21 mouse cellular contexts compared by ENCODE assay signal in the genomic region with DNA sequence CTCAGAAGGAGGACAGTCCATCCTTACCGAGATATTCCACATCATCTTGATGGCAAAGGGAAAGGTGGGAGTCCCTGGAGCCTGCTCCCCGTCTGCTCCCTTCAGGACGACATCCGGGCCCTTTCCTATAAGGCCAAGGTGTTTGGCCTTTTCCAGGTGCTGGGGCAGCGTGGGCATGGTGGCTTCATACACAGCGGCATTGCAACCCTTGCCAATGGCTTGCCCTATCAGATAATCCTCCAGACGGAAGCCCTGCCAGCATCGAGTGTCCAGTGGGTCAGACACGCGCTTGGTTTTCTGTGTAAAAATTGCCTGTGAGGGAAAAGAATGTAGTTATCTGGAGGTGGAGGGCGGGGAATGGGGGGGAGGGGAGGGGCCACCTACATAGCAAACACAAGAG. TPM values are rescaled to one million over a fixed set of nuclear protein-coding genes. Genes with fewer than 3 reads are reported as not detected.
DNase-seq lines count a peak whose midpoint lies in the region; ATAC-seq and TF ChIP-seq lines count a peak whose summit lies in the region.
"Had no signal": no experiment of that assay in that cellular context is flagged by ENCODE, and none has a peak within 500 bp of the region (broad histone marks: within the 10 kb centered on the region; RNA-seq: fewer than 3 reads in every experiment).

No protein-coding gene starts in this region.

- 70% methylated on average over 11 of the region's 11 CpGs for WGBS in intestine, embryonic 15.5 days
- 63% methylated on average over 11 of the region's 11 CpGs for WGBS in intestine, postnatal 0 days
- 85% methylated on average over 11 of the region's 11 CpGs for WGBS in midbrain, embryonic 10.5 days

- no peak for TF ChIP-seq CTCF in intestine, postnatal 0 days (IDR thresholded peaks at IDR 0.05; ENCODE audit: low read depth)

- no peak overlapping the region for H3K27ac ChIP-seq in intestine, embryonic 15.5 days
- no peak overlapping the region for H3K27ac ChIP-seq in intestine, postnatal 0 days (ENCODE audit: low read depth, low read length)
- H3K27ac ChIP-seq in midbrain, embryonic 10.5 days (replicated peaks) = no peak overlapping the region
- H3K27ac ChIP-seq: forebrain, embryonic 13.5 days; hindbrain, embryonic 12.5 days had no signal

- DNase-seq in heart, adult 11 months = peak; percentile 89
- no peak for DNase-seq in heart, adult 8-10 months (ENCODE audit: low spot score)
- DNase-seq in testis, postnatal 10 days (ENCODE audit: low spot score) = peak; percentile 41
- no peak for DNase-seq in testis, postnatal 14 days (ENCODE audit: low spot score)
- DNase-seq in midbrain, embryonic 10.5 days (ENCODE audit: low spot score) = no peak
- DNase-seq: adrenal gland, postnatal 14 days; cerebellum, adult 11-12 months; cerebellum, adult 9-10 months; cerebellum, postnatal 25 days; forebrain, postnatal 0 days; gastrocnemius, postnatal 36 days; heart, postnatal 36 days had no signal

- H3K9me3 ChIP-seq in intestine, embryonic 15.5 days = no peaks in the 10 kb centered on the region
- no peaks in the 10 kb centered on the region for H3K9me3 ChIP-seq in intestine, postnatal 0 days (ENCODE audit: control insufficient read depth)
- no peaks in the 10 kb centered on the region for H3K9me3 ChIP-seq in midbrain, embryonic 10.5 days (replicated peaks)
- H3K9me3 ChIP-seq: forebrain, embryonic 13.5 days had no signal

- peaks cover 5% of the 10 kb centered on the region; the same call in 1 of the 2 replicates for H3K36me3 ChIP-seq in intestine, embryonic 15.5 days
- H3K36me3 ChIP-seq in intestine, postnatal 0 days (ENCODE audit: control insufficient read depth, insufficient read depth) = peaks cover 24% of the 10 kb centered on the region
- H3K36me3 ChIP-seq in midbrain, embryonic 10.5 days = peaks cover 22% of the 10 kb centered on the region

- peak overlapping the region; percentile 17; the same call in 1 of the 2 replicates for H3K9ac ChIP-seq in intestine, embryonic 15.5 days
- H3K9ac ChIP-seq in intestine, postnatal 0 days (ENCODE audit: low read depth, low read length) = no peak overlapping the region
- H3K9ac ChIP-seq: forebrain, embryonic 13.5 days; forebrain, postnatal 0 days; hindbrain, embryonic 12.5 days had no signal

- peaks cover 10% of the 10 kb centered on the region; the same call in 1 of the 2 replicates for H3K4me1 ChIP-seq in intestine, embryonic 15.5 days (replicated peaks)
- H3K4me1 ChIP-seq in intestine, postnatal 0 days (replicated peaks; ENCODE audit: control insufficient read depth, insufficient read depth, low read length) = no peaks in the 10 kb centered on the region
- H3K4me1 ChIP-seq in midbrain, embryonic 10.5 days = peaks cover 39% of the 10 kb centered on the region

- H3K4me3 ChIP-seq in intestine, embryonic 15.5 days (replicated peaks) = no peak overlapping the region
- no peak overlapping the region for H3K4me3 ChIP-seq in intestine, postnatal 0 days (ENCODE audit: low read depth, low read length)
- H3K4me3 ChIP-seq in midbrain, embryonic 10.5 days = no peak overlapping the region
- H3K4me3 ChIP-seq: forebrain, embryonic 13.5 days; hindbrain, embryonic 12.5 days had no signal

- ATAC-seq in intestine, embryonic 15.5 days = no peak
- ATAC-seq in intestine, postnatal 0 days = no peak
- ATAC-seq: activated CD4-positive, CD25-positive, alpha-beta regulatory T cell, adult 4 months; forebrain, embryonic 13.5 days; forebrain, postnatal 0 days; hindbrain, embryonic 16.5 days; inflammation-experienced regulatory T-cells, adult 6 months; Patski had no signal

- H3K4me2 ChIP-seq in intestine, embryonic 15.5 days (replicated peaks) = no peak overlapping the region
- H3K4me2 ChIP-seq in intestine, postnatal 0 days (replicated peaks; ENCODE audit: low read depth) = no peak overlapping the region
- H3K4me2 ChIP-seq: forebrain, embryonic 13.5 days; hindbrain, embryonic 12.5 days had no signal

- no peaks in the 10 kb centered on the region for H3K27me3 ChIP-seq in intestine, embryonic 15.5 days (replicated peaks)
- no peaks in the 10 kb centered on the region for H3K27me3 ChIP-seq in intestine, postnatal 0 days (replicated peaks; ENCODE audit: control insufficient read depth, insufficient read depth, low read length)
- H3K27me3 ChIP-seq in midbrain, embryonic 10.5 days (ENCODE audit: low read depth, poor library complexity, severe bottlenecking) = peaks cover 7% of the 10 kb centered on the region; the same call in 1 of the 2 replicates
- H3K27me3 ChIP-seq: forebrain, embryonic 13.5 days; Patski had no signal

RNA-seq across cellular contexts. Expression of gene Pink1, which starts 5.4 kb away (rescaled TPM):
- 100 to 1,000 TPM; 791 to 970 (median 864) TPM for total RNA-seq in heart, adult 8-10 months (2022)
- polyA plus RNA-seq in intestine, embryonic 15.5 days (2015; fragmentation: Nextera tagmentation; extraction: Ambion mirVana) = 35.9 and 36.1 TPM in 2 replicates
- polyA plus RNA-seq in intestine, postnatal 0 days (2015; fragmentation: Nextera tagmentation; extraction: Ambion mirVana) = 65.8 and 71.7 TPM in 2 replicates
- polyA plus RNA-seq in midbrain, embryonic 10.5 days (2016; fragmentation: Nextera tagmentation; extraction: Ambion mirVana) = 30.5 and 41.3 TPM in 2 replicates

RNA-seq across cellular contexts. Expression of gene Ddost, which starts 16.2 kb away (rescaled TPM):
- total RNA-seq in heart, adult 8-10 months (2022) = 10 to 100 TPM; 63.3 to 65.5 (median 64.3) TPM
- 379 and 414 TPM in 2 replicates for polyA plus RNA-seq in intestine, embryonic 15.5 days (2015; fragmentation: Nextera tagmentation; extraction: Ambion mirVana)
- 177 and 178 TPM in 2 replicates for polyA plus RNA-seq in intestine, postnatal 0 days (2015; fragmentation: Nextera tagmentation; extraction: Ambion mirVana)
- 281 and 282 TPM in 2 replicates for polyA plus RNA-seq in midbrain, embryonic 10.5 days (2016; fragmentation: Nextera tagmentation; extraction: Ambion mirVana)

RNA-seq across cellular contexts. Expression of gene Cda, which starts 47.1 kb away (rescaled TPM):
- 1 to 10 TPM; 2.1 to 3.2 (median 2.8) TPM for total RNA-seq in heart, adult 8-10 months (2022)
- 26.5 and 30.5 TPM in 2 replicates for polyA plus RNA-seq in intestine, embryonic 15.5 days (2015; fragmentation: Nextera tagmentation; extraction: Ambion mirVana)
- polyA plus RNA-seq in intestine, postnatal 0 days (2015; fragmentation: Nextera tagmentation; extraction: Ambion mirVana) = 37.5 and 41.7 TPM in 2 replicates
- 1.2 and 2.0 TPM in 2 replicates for polyA plus RNA-seq in midbrain, embryonic 10.5 days (2016; fragmentation: Nextera tagmentation; extraction: Ambion mirVana)
- total RNA-seq: CH12.LX had no signal
- polyA plus RNA-seq: activated CD4-positive, CD25-positive, alpha-beta regulatory T cell, adult 4 months; inflammation-experienced regulatory T-cells, adult 6 months had no signal

Comparison
In these comparisons a context has a peak if more than half of its experiments do, and no peak if none do; other contexts are left out.
1. DNase-seq: peak in heart, adult 11 months (single experiment) and testis, postnatal 10 days (single experiment); none in heart, adult 8-10 months (single experiment), testis, postnatal 14 days (single experiment) and midbrain, embryonic 10.5 days (single experiment).